Mouse (Mus musculus): ENCODE measurements around the gene Gm17662. TPM values are rescaled to one million over a fixed set of nuclear protein-coding genes. Genes with fewer than 3 reads are reported as not detected.

Gm17662 gene
- total and polyA plus RNA-seq, 3 experiments: not detected

GRCm38 (mm10) chr4:104819891-104820290 lies 37.2 kb upstream of the Gm17662 start:
- H3K4me1 ChIP-seq (ENCODE audit: control insufficient read depth in 1 of 2, insufficient read depth in 2 of 2, low read length in 2 of 2): no peaks in the 10 kb centered on the region
- H3K79me2 ChIP-seq (ENCODE audit: control insufficient read depth, insufficient read depth, low read length, poor library complexity): no peaks in the 10 kb centered on the region
- no peak for DNase-seq (ENCODE audit: low read depth, low spot score)
- H3K9ac ChIP-seq (ENCODE audit: control insufficient read depth, low read depth, low read length, poor library complexity, severe bottlenecking): no peak overlapping the region
- H3K9me3 ChIP-seq (replicated peaks; ENCODE audit: insufficient read depth, low read length): no peaks in the 10 kb centered on the region
- H3K4me3 ChIP-seq (ENCODE audit: control insufficient read depth in 1 of 2, insufficient read depth in 1 of 2, low read depth in 2 of 2, low read length in 2 of 2): no peak overlapping the region
- H3K36me3 ChIP-seq (ENCODE audit: control insufficient read depth in 1 of 2, insufficient read depth in 2 of 2, low read length in 2 of 2): no peaks in the 10 kb centered on the region
- no peak for TF ChIP-seq E2F4 (IDR thresholded peaks at IDR 0.05; ENCODE audit: borderline replicate concordance, low read depth, low read length)
- TF ChIP-seq POLR2A (IDR thresholded peaks at IDR 0.05; ENCODE audit: control insufficient read depth in 1 of 2, insufficient read depth in 1 of 2, low read depth in 1 of 2, low read length in 2 of 2, poor library complexity in 1 of 2): no peak
- no peak for TF ChIP-seq MAZ (IDR thresholded peaks at IDR 0.05; ENCODE audit: low read depth, low read length)
- no peak for TF ChIP-seq TCF12 (IDR thresholded peaks at IDR 0.05; ENCODE audit: low read depth, low read length)
- no peak for TF ChIP-seq UBTF (IDR thresholded peaks at IDR 0.05; ENCODE audit: borderline replicate concordance, insufficient read depth, low read depth, low read length)
- no peak for TF ChIP-seq TBP (IDR thresholded peaks at IDR 0.05; ENCODE audit: low read depth, low read length)
- no peak for TF ChIP-seq NELFE (IDR thresholded peaks at IDR 0.05; ENCODE audit: low read depth, low read length)
- TF ChIP-seq ZKSCAN1 (IDR thresholded peaks at IDR 0.05; ENCODE audit: low read depth, low read length): no peak
- no peak for TF ChIP-seq CTCF (IDR thresholded peaks at IDR 0.05 in 2 of 3, conservative IDR thresholded peaks at IDR 0.05 in 1 of 3; ENCODE audit: control insufficient read depth in 1 of 3, insufficient read depth in 1 of 3, low read depth in 2 of 3, low read length in 3 of 3, poor library complexity in 1 of 3, severe bottlenecking in 1 of 3)
- no peak for TF ChIP-seq POLR2AphosphoS2 (IDR thresholded peaks at IDR 0.05; ENCODE audit: low read length)
- no peak for TF ChIP-seq RAD21 (IDR thresholded peaks at IDR 0.05; ENCODE audit: low read depth, low read length)
- no peak for TF ChIP-seq SIN3A (IDR thresholded peaks at IDR 0.05; ENCODE audit: low read length)
- TF ChIP-seq MYC (IDR thresholded peaks at IDR 0.05; ENCODE audit: low read depth, low read length): no peak
- no peaks in the 10 kb centered on the region for H3K27me3 ChIP-seq (ENCODE audit: control insufficient read depth in 1 of 2, insufficient read depth in 2 of 2, low read length in 2 of 2)
- no peak overlapping the region for H3K27ac ChIP-seq (ENCODE audit: control insufficient read depth, low read depth, low read length)

- no peaks in the 10 kb centered on the region for H3K27me3 ChIP-seq (ENCODE audit: control insufficient read depth in 1 of 2, insufficient read depth in 2 of 2, low read length in 2 of 2)
- H3K9ac ChIP-seq (ENCODE audit: control insufficient read depth, low read depth, low read length, poor library complexity, severe bottlenecking): no peak overlapping the region
- H3K27ac ChIP-seq (ENCODE audit: control insufficient read depth, low read depth, low read length): no peak overlapping the region
- no peaks in the 10 kb centered on the region for H3K36me3 ChIP-seq (ENCODE audit: control insufficient read depth in 1 of 2, insufficient read depth in 2 of 2, low read length in 2 of 2)
- H3K9me3 ChIP-seq (replicated peaks; ENCODE audit: insufficient read depth, low read length): no peaks in the 10 kb centered on the region
- DNase-seq (ENCODE audit: low read depth, low spot score): no peak
- no peak overlapping the region for H3K4me3 ChIP-seq (ENCODE audit: control insufficient read depth in 1 of 2, insufficient read depth in 1 of 2, low read depth in 2 of 2, low read length in 2 of 2)
- no peaks in the 10 kb centered on the region for H3K79me2 ChIP-seq (ENCODE audit: control insufficient read depth, insufficient read depth, low read length, poor library complexity)
- no peaks in the 10 kb centered on the region for H3K4me1 ChIP-seq (ENCODE audit: control insufficient read depth in 1 of 2, insufficient read depth in 2 of 2, low read length in 2 of 2)
- TF ChIP-seq CHD2 (IDR thresholded peaks at IDR 0.05; ENCODE audit: low read length): no peak
- no peak for TF ChIP-seq USF1 (IDR thresholded peaks at IDR 0.05; ENCODE audit: low read depth, low read length)
- no peak for TF ChIP-seq GATA1 (IDR thresholded peaks at IDR 0.05; ENCODE audit: low read depth, low read length)
- no peak for TF ChIP-seq NELFE (IDR thresholded peaks at IDR 0.05; ENCODE audit: low read depth, low read length)
- TF ChIP-seq TCF12 (IDR thresholded peaks at IDR 0.05; ENCODE audit: low read depth, low read length): no peak
- TF ChIP-seq CTCF (IDR thresholded peaks at IDR 0.05 in 2 of 3, conservative IDR thresholded peaks at IDR 0.05 in 1 of 3; ENCODE audit: control insufficient read depth in 1 of 3, insufficient read depth in 1 of 3, low read depth in 2 of 3, low read length in 3 of 3, poor library complexity in 1 of 3, severe bottlenecking in 1 of 3): no peak
- TF ChIP-seq RAD21 (IDR thresholded peaks at IDR 0.05; ENCODE audit: low read depth, low read length): no peak
- no peak for TF ChIP-seq KAT2A (conservative IDR thresholded peaks at IDR 0.05; ENCODE audit: low read depth, low read length)
- TF ChIP-seq MAZ (IDR thresholded peaks at IDR 0.05; ENCODE audit: low read depth, low read length): no peak
- TF ChIP-seq USF2 (IDR thresholded peaks at IDR 0.05; ENCODE audit: borderline replicate concordance in 1 of 2, insufficient read depth in 1 of 2, low read depth in 1 of 2, low read length in 2 of 2): no peak
- no peak for TF ChIP-seq BHLHE40 (IDR thresholded peaks at IDR 0.05; ENCODE audit: borderline replicate concordance, low read depth, low read length)
- TF ChIP-seq ZC3H11A (IDR thresholded peaks at IDR 0.05; ENCODE audit: low read depth, low read length): no peak
- TF ChIP-seq TAL1 (IDR thresholded peaks at IDR 0.05; ENCODE audit: low read length): no peak
Measured at GRCm38 (mm10) chr4:104823597-104824101, 33.5 kb upstream of the Gm17662 start.

All from MEL (cell line).